Mouse (Mus musculus): Measurements from ENCODE around the gene 2310022B05Rik. TPM values are rescaled to one million over a fixed set of nuclear protein-coding genes. Genes with fewer than 3 reads are reported as not detected.

Gene 2310022B05Rik
- 1.8 and 2.6 TPM in 2 replicates for total RNA-seq (2017)

- ATAC-seq (ENCODE audit: extremely low read depth, insufficient number of reproducible peaks, low FRiP score, poor library complexity, severe bottlenecking), result peak; percentile 63
These were observed at the start of gene 2310022B05Rik for GRCm38 (mm10) chr8:124663112-124663873. Gene 2310022B05Rik, minus strand, starts transcription at chr8:124663369.

DNA sequence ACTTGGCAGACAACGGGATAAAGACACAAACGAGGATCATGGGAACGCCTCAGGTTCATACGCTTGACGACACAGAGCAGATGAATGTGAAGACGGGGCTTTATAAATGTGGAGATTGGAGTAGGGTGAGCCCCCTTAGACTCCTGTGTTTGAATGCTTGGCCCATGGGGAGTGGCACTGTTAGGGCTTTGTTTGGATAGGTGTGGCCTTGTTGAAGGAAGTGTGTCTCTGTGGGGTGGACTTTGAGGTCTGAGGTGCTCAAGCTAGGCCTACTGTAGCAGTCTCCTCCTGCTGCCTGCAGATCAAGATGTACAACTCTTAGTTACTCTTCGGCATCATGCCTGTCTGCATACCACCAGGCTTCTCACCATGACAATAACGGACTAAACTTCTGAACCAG lies 42.7 kb upstream of the 2310022B05Rik start:
- no peak for ATAC-seq (ENCODE audit: extremely low read depth, insufficient number of reproducible peaks, low FRiP score, poor library complexity, severe bottlenecking)

GRCm38 (mm10) chr8:124704376-124704775 lies 41.2 kb upstream of the 2310022B05Rik start:
- no peak for ATAC-seq (ENCODE audit: extremely low read depth, insufficient number of reproducible peaks, low FRiP score, poor library complexity, severe bottlenecking)

DNA sequence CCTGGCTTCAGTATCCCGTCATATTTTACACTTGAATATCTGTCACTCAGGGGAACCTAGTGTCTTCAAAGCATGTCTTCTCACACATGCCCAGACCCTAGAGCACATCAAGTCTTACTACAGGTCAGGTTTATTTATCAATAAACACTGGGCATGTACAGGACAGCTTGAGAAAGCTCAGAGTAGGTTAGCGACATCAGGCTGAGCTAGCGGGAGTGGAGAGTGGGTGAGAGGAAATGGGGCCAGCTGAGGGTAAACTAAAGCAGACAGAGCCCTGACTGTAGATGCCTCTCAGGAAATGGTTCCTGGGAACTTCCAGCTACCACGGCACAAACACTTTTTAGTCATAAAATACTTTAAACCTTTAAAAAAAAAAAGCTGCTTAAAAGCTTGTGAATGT lies 40.4 kb upstream of the 2310022B05Rik start:
- no peak for ATAC-seq (ENCODE audit: extremely low read depth, insufficient number of reproducible peaks, low FRiP score, poor library complexity, severe bottlenecking)

GRCm38 (mm10) chr8:124702183-124702582 lies 39.0 kb upstream of the 2310022B05Rik start:
- no peak for ATAC-seq (ENCODE audit: extremely low read depth, insufficient number of reproducible peaks, low FRiP score, poor library complexity, severe bottlenecking)

GRCm38 (mm10) chr8:124701023-124701422 lies 37.9 kb upstream of the 2310022B05Rik start:
- peak; percentile 77 for ATAC-seq (ENCODE audit: extremely low read depth, insufficient number of reproducible peaks, low FRiP score, poor library complexity, severe bottlenecking)

- ATAC-seq (ENCODE audit: extremely low read depth, insufficient number of reproducible peaks, low FRiP score, poor library complexity, severe bottlenecking), result no peak
These were observed 37.1 kb upstream of the 2310022B05Rik start for GRCm38 (mm10) chr8:124700271-124700670.

DNA sequence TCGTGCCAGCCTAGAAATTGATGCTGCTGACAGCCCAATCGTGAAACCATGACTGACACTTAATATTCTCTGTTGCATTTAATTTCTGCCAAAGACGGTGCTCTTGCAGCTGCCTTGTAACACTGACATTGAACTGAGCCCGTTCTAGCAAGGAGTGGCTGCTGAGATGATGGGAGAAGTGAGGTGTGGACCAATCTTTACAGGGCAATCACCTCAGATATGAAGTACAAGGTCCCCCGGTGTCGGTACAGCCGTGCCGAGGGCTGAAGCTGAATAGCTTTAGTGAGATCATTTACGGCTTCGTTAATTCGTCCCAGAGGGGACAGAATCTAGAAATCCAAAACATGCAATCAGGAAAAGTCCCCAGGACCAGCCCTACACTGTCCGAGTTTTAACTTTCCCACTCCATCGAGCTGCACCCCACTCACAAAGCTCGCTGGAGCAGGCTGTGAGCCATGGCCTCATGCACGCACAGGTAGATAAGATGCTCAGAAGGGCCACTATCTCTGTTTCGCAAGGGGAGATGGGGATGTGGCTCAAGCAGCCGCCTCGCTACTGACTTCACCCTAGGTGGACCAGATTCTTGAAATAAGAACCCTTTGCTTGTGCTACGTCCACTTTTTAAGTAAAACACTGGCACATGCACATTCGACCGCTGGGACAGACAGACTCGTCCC lies 32.4 kb upstream of the 2310022B05Rik start:
- no peak for ATAC-seq (ENCODE audit: extremely low read depth, insufficient number of reproducible peaks, low FRiP score, poor library complexity, severe bottlenecking)

DNA sequence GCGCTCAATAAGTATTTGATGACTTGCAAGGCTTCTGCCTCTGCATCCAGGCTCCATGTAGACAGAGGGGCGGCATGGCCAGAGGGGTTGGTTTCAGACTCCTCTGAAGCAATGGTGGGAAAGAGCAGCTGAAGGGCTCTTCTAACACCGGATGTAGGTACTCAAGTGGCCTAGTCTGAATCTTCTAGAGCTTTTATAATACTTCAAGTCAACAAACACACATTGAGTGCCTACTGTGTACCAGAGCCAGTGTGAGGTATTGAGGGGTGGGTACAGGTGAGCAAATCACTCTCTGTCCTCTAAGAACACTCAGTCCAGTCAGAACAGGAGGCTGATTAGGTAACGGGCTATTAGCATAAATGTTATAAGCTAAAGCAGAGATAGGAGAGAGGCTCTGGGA lies 28.5 kb upstream of the 2310022B05Rik start:
- no peak for ATAC-seq (ENCODE audit: extremely low read depth, insufficient number of reproducible peaks, low FRiP score, poor library complexity, severe bottlenecking)

- ATAC-seq (ENCODE audit: extremely low read depth, insufficient number of reproducible peaks, low FRiP score, poor library complexity, severe bottlenecking), result no peak
These were observed 25.7 kb upstream of the 2310022B05Rik start for GRCm38 (mm10) chr8:124688899-124689298.

GRCm38 (mm10) chr8:124682218-124682617 lies 19.0 kb upstream of the 2310022B05Rik start:
- ATAC-seq (ENCODE audit: extremely low read depth, insufficient number of reproducible peaks, low FRiP score, poor library complexity, severe bottlenecking), result no peak

- ATAC-seq (ENCODE audit: extremely low read depth, insufficient number of reproducible peaks, low FRiP score, poor library complexity, severe bottlenecking), result no peak
These were observed 18.6 kb upstream of the 2310022B05Rik start for GRCm38 (mm10) chr8:124681792-124682157.

- no peak for ATAC-seq (ENCODE audit: extremely low read depth, insufficient number of reproducible peaks, low FRiP score, poor library complexity, severe bottlenecking)
These were observed 18.1 kb upstream of the 2310022B05Rik start for GRCm38 (mm10) chr8:124681077-124681791.

DNA sequence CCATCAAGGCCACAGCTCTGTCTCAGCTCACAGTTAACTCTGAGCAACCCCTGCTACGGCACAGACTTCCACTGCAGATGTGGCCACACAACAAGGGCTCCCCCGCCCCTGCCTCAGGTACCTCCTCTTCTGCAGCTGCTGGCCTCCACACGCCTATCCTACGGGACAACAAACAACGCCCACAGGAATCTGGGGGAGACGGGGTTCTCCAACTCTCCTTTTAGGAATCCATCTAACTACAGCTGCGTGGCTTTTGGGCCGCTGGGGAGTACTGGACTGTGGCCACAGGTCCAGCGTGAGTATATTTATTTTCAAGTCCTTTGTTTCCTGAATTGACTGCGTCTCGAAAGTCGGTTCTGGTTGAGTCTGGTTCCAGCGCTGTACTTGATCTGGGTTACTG lies 15.1 kb upstream of the 2310022B05Rik start:
- ATAC-seq (ENCODE audit: extremely low read depth, insufficient number of reproducible peaks, low FRiP score, poor library complexity, severe bottlenecking), result no peak

GRCm38 (mm10) chr8:124677486-124677885 lies 14.3 kb upstream of the 2310022B05Rik start:
- peak; percentile 24; the same call in 1 of the 2 replicates for ATAC-seq (ENCODE audit: extremely low read depth, insufficient number of reproducible peaks, low FRiP score, poor library complexity, severe bottlenecking)

- no peak for ATAC-seq (ENCODE audit: extremely low read depth, insufficient number of reproducible peaks, low FRiP score, poor library complexity, severe bottlenecking)
These were observed 13.9 kb upstream of the 2310022B05Rik start for GRCm38 (mm10) chr8:124677078-124677477.

- ATAC-seq (ENCODE audit: extremely low read depth, insufficient number of reproducible peaks, low FRiP score, poor library complexity, severe bottlenecking), result no peak
These were observed 13.5 kb upstream of the 2310022B05Rik start for GRCm38 (mm10) chr8:124676661-124677060.

DNA sequence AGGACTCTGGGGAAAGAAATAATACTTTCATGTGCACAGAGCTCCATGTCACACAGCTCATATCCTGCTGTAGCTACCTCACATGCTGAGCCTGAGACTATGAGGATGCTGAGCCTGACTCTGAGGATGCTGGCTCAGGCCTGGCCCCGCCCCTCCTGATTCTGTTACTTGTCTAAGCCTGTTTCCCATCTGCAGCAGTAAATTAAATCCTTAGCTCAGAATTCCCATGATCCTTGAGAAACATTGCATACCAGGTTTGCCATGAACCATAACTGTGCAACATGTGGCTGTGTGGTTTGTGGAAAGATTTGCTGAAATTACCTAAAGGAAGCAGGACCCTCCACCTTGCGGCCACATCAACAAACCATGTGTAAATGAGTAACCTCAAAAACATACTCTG lies 9.2 kb upstream of the 2310022B05Rik start:
- ATAC-seq (ENCODE audit: extremely low read depth, insufficient number of reproducible peaks, low FRiP score, poor library complexity, severe bottlenecking), result no peak

DNA sequence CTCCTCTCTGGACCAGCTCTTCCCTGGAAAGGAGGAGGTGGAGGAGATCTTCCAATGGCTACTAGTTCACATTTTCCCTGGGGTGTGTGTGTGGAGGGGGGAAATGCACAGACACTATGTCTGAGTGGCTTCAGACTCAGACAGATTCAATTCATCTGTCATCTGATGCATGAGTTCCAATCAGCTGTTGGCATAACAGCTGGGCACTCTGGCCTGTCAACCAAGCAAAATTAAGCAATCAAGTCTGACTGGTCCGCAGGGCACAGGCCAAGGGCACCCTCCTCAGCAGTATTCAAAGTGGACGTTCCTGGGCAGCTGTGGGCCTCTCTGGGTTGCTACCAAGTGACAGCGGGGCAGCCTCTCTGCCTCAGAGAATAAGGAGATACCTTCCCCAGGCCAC lies 5.6 kb upstream of the 2310022B05Rik start:
- no peak for ATAC-seq (ENCODE audit: extremely low read depth, insufficient number of reproducible peaks, low FRiP score, poor library complexity, severe bottlenecking)

- ATAC-seq (ENCODE audit: extremely low read depth, insufficient number of reproducible peaks, low FRiP score, poor library complexity, severe bottlenecking), result no peak
These were observed 1.2 kb upstream of the 2310022B05Rik start for GRCm38 (mm10) chr8:124664414-124664813.

All from neutrophil, adult 5-6 weeks (primary cell).